Mouse (Mus musculus) kidney, postnatal 0 days (tissue): ENCODE data around the gene Nudt2. TPM values are rescaled to one million over a fixed set of nuclear protein-coding genes. Genes with fewer than 3 reads are reported as not detected.

Source experiments
- ATAC-seq: fragments of 200-750 bp; cut with Nextera tagmentation; replicated peaks from 2 replicates; pipeline ENCODE4 v1.8.0; 2017; ENCODE audit warnings: low read depth, moderate number of reproducible peaks, moderate TSS enrichment, moderate library complexity; ENCODE audit not compliant: low FRiP score
- DNase-seq: peaks from one replicate; pipeline ENCODE4 v3.0.0-alpha.2; 2016; ENCODE audit warnings: low spot score
- H3K27ac ChIP-seq: fragments of 300-500 bp; sonication (generic); 2 replicates; pipeline ENCODE4 v1.5.1; 2014; ENCODE audit warnings: mild to moderate bottlenecking
- H3K27me3 ChIP-seq: fragments of 300-500 bp; sonication (generic); 2 replicates; pipeline ENCODE4 v1.6.1; 2014; ENCODE audit warnings: low read length, mixed read lengths; ENCODE audit not compliant: insufficient read depth
- H3K36me3 ChIP-seq: fragments of 300-500 bp; sonication (generic); 2 replicates; pipeline ENCODE4 v1.6.1; 2014; ENCODE audit warnings: low read length, mixed read lengths; ENCODE audit not compliant: insufficient read depth
- H3K4me1 ChIP-seq: fragments of 300-500 bp; sonication (generic); replicated peaks from 2 replicates; pipeline ENCODE4 v1.6.1; 2014; ENCODE audit warnings: antibody characterized with exemption, low read length, mixed read lengths; ENCODE audit not compliant: insufficient read depth
- H3K4me2 ChIP-seq: fragments of 300-500 bp; sonication (generic); 2 replicates; pipeline ENCODE4 v1.6.1; 2014; ENCODE audit warnings: mild to moderate bottlenecking, low read length, moderate library complexity, mixed read lengths
- H3K4me3 ChIP-seq: fragments of 300-500 bp; sonication (generic); replicated peaks from 2 replicates; pipeline ENCODE4 v1.5.1; 2014; ENCODE audit warnings: low read depth, low read length
- H3K9ac ChIP-seq: fragments of 300-500 bp; sonication (generic); 2 replicates; pipeline ENCODE4 v1.6.1; 2014; ENCODE audit warnings: low read depth, low read length
- H3K9me3 ChIP-seq: fragments of 300-500 bp; sonication (generic); replicated peaks from 2 replicates; pipeline ENCODE4 v1.6.1; 2016; ENCODE audit warnings: low read length, inconsistent platforms, mixed read lengths
- CTCF ChIP-seq: IDR thresholded peaks from 2 replicates; pipeline ENCODE4 v1.5.1; 2016; ENCODE audit warnings: antibody characterized with exemption, low read depth, mild to moderate bottlenecking, moderate library complexity
- WGBS: fragments of 180-500 bp; shearing (Covaris S2); extraction: QIAGEN DNeasy Blood & Tissue Kit; methylation state at CpG from one replicate; pipeline ENCODE4 v1.1.7; 2014; 5-methylcytosine and 5-hydroxymethylcytosine counted together
- polyA plus RNA-seq: library from polyadenylated mRNA; unstranded; fragments of >200 nt; fragmentation: Nextera tagmentation; extraction: Ambion mirVana; gene quantifications from 2 replicates; pipeline ENCODE4 v1.2.1, GENCODE M21; 2015

The Nudt2 gene
- polyA plus RNA-seq, 1 experiment from 2014 or later, result 57.2 TPM

- no peaks in the 10 kb centered on the region for H3K9me3 ChIP-seq
- H3K27ac ChIP-seq, result no peak overlapping the region
- peaks cover 11% of the 10 kb centered on the region; the same call in 1 of the 2 replicates for H3K27me3 ChIP-seq
- no peak overlapping the region for H3K9ac ChIP-seq
- peak; percentile 29; the same call in 1 of the 2 replicates for TF ChIP-seq CTCF
- H3K4me2 ChIP-seq, result no peak overlapping the region
- no peak overlapping the region for H3K4me3 ChIP-seq
- no peaks in the 10 kb centered on the region for H3K36me3 ChIP-seq
- ATAC-seq (no peak), DNase-seq (no peak)
- 76% methylated on average over 5 of the region's 5 CpGs for WGBS
- peaks cover 9% of the 10 kb centered on the region; the same call in 1 of the 2 replicates for H3K4me1 ChIP-seq
These were observed 39.4 kb downstream of the Nudt2 start for GRCm38 (mm10) chr4:41504325-41504724.

GRCm38 (mm10) chr4:41505131-41505551, 40.2 kb downstream of the Nudt2 start:
- H3K36me3 ChIP-seq, result no peaks in the 10 kb centered on the region
- 52% methylated on average over 11 of the region's 11 CpGs for WGBS
- H3K27ac ChIP-seq, result no peak overlapping the region
- 0 out of 2 replicates have a peak, but pooled peaks cover 5% of the 10 kb centered on the region for H3K27me3 ChIP-seq
- no peak overlapping the region for H3K4me3 ChIP-seq
- DNase-seq (no peak), ATAC-seq (no peak)
- peak; percentile 54 for TF ChIP-seq CTCF
- no peaks in the 10 kb centered on the region for H3K9me3 ChIP-seq
- no peak overlapping the region for H3K9ac ChIP-seq
- no peak overlapping the region for H3K4me2 ChIP-seq
- H3K4me1 ChIP-seq, result peaks cover 9% of the 10 kb centered on the region; the same call in 1 of the 2 replicates

GRCm38 (mm10) chr4:41506156-41506555, 41.2 kb downstream of the Nudt2 start:
- DNase-seq (peak; percentile 56), ATAC-seq (no peak)
- Histone ChIP-seq H3K27me3 (no peaks in the 10 kb centered on the region; the same call in 1 of the 2 replicates), H3K27ac (no peak overlapping the region), H3K9me3 (no peaks in the 10 kb centered on the region), H3K36me3 (no peaks in the 10 kb centered on the region), H3K4me1 (peaks cover 9% of the 10 kb centered on the region; the same call in 1 of the 2 replicates), H3K4me3 (peak overlapping the region; percentile 50; the same call in 1 of the 2 replicates), H3K4me2 (peak overlapping the region; percentile 92), H3K9ac (peak overlapping the region; percentile 40; the same call in 1 of the 2 replicates)
- TF ChIP-seq CTCF, result peak; percentile 75
- WGBS, result 11% methylated on average over 13 of the region's 13 CpGs

GRCm38 (mm10) chr4:41506906-41507305, 42.0 kb downstream of the Nudt2 start:
- H3K4me2 ChIP-seq, result peak overlapping the region; percentile 92
- ATAC-seq, result peak; percentile 64
- TF ChIP-seq CTCF, result no peak; the same call in 1 of the 2 replicates

GRCm38 (mm10) chr4:41507326-41507924, 42.5 kb downstream of the Nudt2 start:
- no peak overlapping the region for H3K27ac ChIP-seq
- H3K36me3 ChIP-seq, result no peaks in the 10 kb centered on the region
- H3K9ac ChIP-seq, result peak overlapping the region; percentile 40; the same call in 1 of the 2 replicates
- H3K27me3 ChIP-seq, result no peaks in the 10 kb centered on the region; the same call in 1 of the 2 replicates
- peak overlapping the region; percentile 92 for H3K4me2 ChIP-seq
- H3K4me3 ChIP-seq, result peak overlapping the region; percentile 50
- 5% methylated on average over 22 of the region's 22 CpGs for WGBS
- ATAC-seq, result no peak
- H3K9me3 ChIP-seq, result no peaks in the 10 kb centered on the region
- no peak for TF ChIP-seq CTCF
- H3K4me1 ChIP-seq, result peaks cover 9% of the 10 kb centered on the region; the same call in 1 of the 2 replicates
- no peak for DNase-seq

More at GRCm38 (mm10) chr4:41506906-41507305, 42.0 kb downstream of the Nudt2 start:
- peaks cover 9% of the 10 kb centered on the region; the same call in 1 of the 2 replicates for H3K4me1 ChIP-seq
- H3K9me3 ChIP-seq, result no peaks in the 10 kb centered on the region
- peak; percentile 89 for DNase-seq
- H3K27ac ChIP-seq, result no peak overlapping the region
- H3K27me3 ChIP-seq, result no peaks in the 10 kb centered on the region; the same call in 1 of the 2 replicates
- peak overlapping the region; percentile 50 for H3K4me3 ChIP-seq
- peak overlapping the region; percentile 40; the same call in 1 of the 2 replicates for H3K9ac ChIP-seq
- under 1% methylated on average over 29 of the region's 29 CpGs for WGBS
- H3K36me3 ChIP-seq, result no peaks in the 10 kb centered on the region

GRCm38 (mm10) chr4:41507998-41508397, 43.0 kb downstream of the Nudt2 start:
- no peak for ATAC-seq
- Histone ChIP-seq H3K27me3 (no peaks in the 10 kb centered on the region; the same call in 1 of the 2 replicates), H3K4me2 (0 out of 2 replicates have a peak overlapping the region, but pooled peaks have one; percentile 92), H3K27ac (no peak overlapping the region), H3K4me1 (peaks cover 9% of the 10 kb centered on the region; the same call in 1 of the 2 replicates), H3K9ac (no peak overlapping the region), H3K9me3 (no peaks in the 10 kb centered on the region), H3K4me3 (no peak overlapping the region), H3K36me3 (no peaks in the 10 kb centered on the region)
- WGBS, result 51% methylated on average over 7 of the region's 7 CpGs
- no peak for TF ChIP-seq CTCF
- no peak for DNase-seq
